Mouse (Mus musculus): ENCODE results near the gene Olfr168. TPM values are rescaled to one million over a fixed set of nuclear protein-coding genes. Genes with fewer than 3 reads are reported as not detected.

The Olfr168 gene
- not detected in 2 replicates for polyA plus RNA-seq (2012; rRNA removed)

DNA sequence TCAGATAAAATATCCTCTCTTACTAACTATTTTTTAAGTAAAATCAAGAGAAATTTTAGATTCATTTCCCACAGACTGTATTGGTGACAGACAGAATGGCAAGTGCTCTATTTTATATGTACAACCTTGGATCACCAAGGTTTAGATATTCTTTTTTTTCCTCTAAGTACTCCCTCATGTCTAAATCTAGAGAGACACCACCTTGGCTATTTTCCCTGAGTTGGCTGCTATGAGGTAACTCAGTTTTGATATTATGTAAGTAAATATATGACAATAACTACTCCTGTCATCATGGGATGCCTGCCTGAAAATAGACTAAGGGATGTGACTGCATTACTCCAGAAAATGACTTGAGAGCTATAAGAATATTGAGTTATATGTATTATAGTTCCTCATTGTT lies at the start of gene Olfr168:
Gene Olfr168 (minus strand): TSS at position 101 of the 400 bp plus-strand sequence.

DNA sequence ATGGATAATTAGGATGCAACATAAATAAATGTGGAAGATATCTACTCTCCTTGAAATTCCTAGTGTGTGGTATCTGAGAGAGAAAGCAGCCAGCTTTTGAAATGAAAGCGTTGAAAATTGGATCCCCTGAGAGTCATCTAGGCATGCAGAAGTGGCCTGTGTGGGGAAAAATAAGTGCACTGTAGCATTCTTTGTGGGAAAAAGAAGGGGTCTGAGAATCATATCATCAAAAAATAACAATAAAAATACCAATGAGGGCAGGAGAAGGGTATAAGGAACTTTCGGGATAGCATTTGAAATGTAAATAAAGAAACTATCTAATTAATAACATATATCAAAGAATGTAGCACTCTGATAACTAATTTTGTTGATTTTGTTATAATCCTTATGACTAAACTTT lies 36.4 kb upstream of the Olfr168 start, which contains the start of gene Olfr169:
Gene Olfr169 (minus strand): TSS at position 101 of the 400 bp plus-strand sequence.

DNA sequence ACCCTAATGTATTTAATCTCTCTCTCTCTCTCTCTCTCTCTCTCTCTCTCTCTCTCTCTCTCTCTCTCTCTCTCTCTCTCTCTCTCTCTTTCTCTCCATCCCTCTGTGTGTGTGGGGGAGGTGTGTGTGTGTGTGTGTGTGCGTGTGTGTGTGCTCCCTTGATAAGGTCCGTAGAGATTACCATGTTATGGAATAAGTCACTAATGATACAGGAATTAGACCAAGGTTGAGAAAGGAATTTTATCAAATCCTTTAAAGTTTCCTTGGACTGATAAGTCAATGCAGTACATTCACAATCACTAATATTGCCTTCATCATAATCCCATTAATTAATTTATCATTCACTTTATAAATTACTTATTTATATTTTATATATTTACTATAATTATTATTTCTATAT lies 13.2 kb downstream of the Olfr168 start, which contains the start of gene Olfr167:
Gene Olfr167 (minus strand): TSS at position 101 of the 400 bp plus-strand sequence.

GRCm38 (mm10) chr16:19483394-19483793 lies 52.0 kb downstream of the Olfr168 start, which contains the start of gene Olfr166:
Gene Olfr166, plus strand, starts transcription at chr16:19483694.

Other genes with a start within 250 kb of the Olfr168 start
- not detected in 2 replicates for gene Olfr164, start 221.5 kb downstream of the Olfr168 start, polyA plus RNA-seq (2012; rRNA removed)
- not detected in 2 replicates for gene Olfr165, start 112.4 kb downstream of the Olfr168 start, polyA plus RNA-seq (2012; rRNA removed)
- gene Olfr166, start 51.9 kb downstream of the Olfr168 start, polyA plus RNA-seq (2012; rRNA removed), result not detected in 2 replicates
- not detected in 2 replicates for gene Olfr167, start 13.3 kb downstream of the Olfr168 start, polyA plus RNA-seq (2012; rRNA removed)
- gene Olfr169, start 36.3 kb upstream of the Olfr168 start, polyA plus RNA-seq (2012; rRNA removed), result not detected in 2 replicates
- not detected in 2 replicates for gene Olfr170, start 76.3 kb upstream of the Olfr168 start, polyA plus RNA-seq (2012; rRNA removed)
- gene Olfr171, start 94.4 kb upstream of the Olfr168 start, polyA plus RNA-seq (2012; rRNA removed), result not detected in 2 replicates
- gene Lamp3, start 170.8 kb upstream of the Olfr168 start, polyA plus RNA-seq (2012; rRNA removed), result not detected in 2 replicates
- 0.20 and 0.31 TPM in 2 replicates for gene B3gnt5, start 224.7 kb upstream of the Olfr168 start, polyA plus RNA-seq (2012; rRNA removed)

All from ovary, adult 2 months (tissue).